ENCODE assay signal across 8 mouse cellular contexts in genomic region chr6:143100478-143101115, GRCm38 (mm10). TPM values are rescaled to one million over a fixed set of nuclear protein-coding genes. Genes with fewer than 3 reads are reported as not detected.
DNase-seq lines count a peak whose midpoint lies in the region; ATAC-seq and TF ChIP-seq lines count a peak whose summit lies in the region.

No protein-coding gene starts in this region.

- no peaks in the 10 kb centered on the region for H3K9me3 ChIP-seq in lung, embryonic 15.5 days
- H3K9me3 ChIP-seq in embryonic facial prominence, embryonic 13.5 days = no peaks in the 10 kb centered on the region
- H3K9me3 ChIP-seq in intestine, postnatal 0 days (ENCODE audit: control insufficient read depth) = no peaks in the 10 kb centered on the region

- H3K4me3 ChIP-seq in lung, embryonic 15.5 days = peak overlapping the region; percentile 87
- H3K4me3 ChIP-seq in embryonic facial prominence, embryonic 13.5 days = peak overlapping the region; percentile 85
- H3K4me3 ChIP-seq in intestine, postnatal 0 days (ENCODE audit: low read depth, low read length) = peak overlapping the region; percentile 73
- H3K4me3 ChIP-seq in olfactory bulb, adult 2 months (ENCODE audit: insufficient read depth, low read depth, low read length) = peak overlapping the region; percentile 95

- H3K9ac ChIP-seq in lung, embryonic 15.5 days = peak overlapping the region; percentile 78
- H3K9ac ChIP-seq in embryonic facial prominence, embryonic 13.5 days = peak overlapping the region; percentile 72
- H3K9ac ChIP-seq in intestine, postnatal 0 days (ENCODE audit: low read depth, low read length) = peak overlapping the region; percentile 75

- H3K27ac ChIP-seq in lung, embryonic 15.5 days = no peak overlapping the region
- no peak overlapping the region; the same call in 1 of the 2 replicates for H3K27ac ChIP-seq in embryonic facial prominence, embryonic 13.5 days
- H3K27ac ChIP-seq in intestine, postnatal 0 days (ENCODE audit: low read depth, low read length) = peak overlapping the region; percentile 87; the same call in 1 of the 2 replicates
- H3K27ac ChIP-seq in olfactory bulb, adult 2 months (ENCODE audit: insufficient read depth, low read depth, low read length) = 0 out of 2 replicates have a peak overlapping the region, but pooled peaks have one; percentile 18

- H3K36me3 ChIP-seq in lung, embryonic 15.5 days = 0 out of 2 replicates have a peak, but pooled peaks cover 6% of the 10 kb centered on the region
- peaks cover 9% of the 10 kb centered on the region for H3K36me3 ChIP-seq in embryonic facial prominence, embryonic 13.5 days
- H3K36me3 ChIP-seq in intestine, postnatal 0 days (ENCODE audit: control insufficient read depth, insufficient read depth) = no peaks in the 10 kb centered on the region

- ATAC-seq in lung, embryonic 15.5 days (ENCODE audit: borderline replicate concordance, extremely low read depth, low FRiP score, low TSS enrichment) = no peak
- ATAC-seq in embryonic facial prominence, embryonic 13.5 days (ENCODE audit: insufficient number of reproducible peaks, insufficient read depth, low FRiP score, low TSS enrichment, low read depth) = no peak; the same call in 1 of the 2 replicates
- no peak for ATAC-seq in intestine, postnatal 0 days
- no peak for ATAC-seq in megakaryocyte progenitor cell, adult 5-6 weeks (replicated peaks; ENCODE audit: poor library complexity)

- no peak for DNase-seq in lung, postnatal 14 days
- DNase-seq in Muller cell, postnatal 12 days (ENCODE audit: inconsistent ontology term) = no peak
- no peak for DNase-seq in adrenal gland, postnatal 25 days

- no peak for TF ChIP-seq POLR2A in olfactory bulb, adult 2 months (IDR thresholded peaks at IDR 0.05; ENCODE audit: insufficient read depth, low read depth, low read length)

- H3K4me1 ChIP-seq in lung, embryonic 15.5 days = peaks cover 8% of the 10 kb centered on the region; the same call in 1 of the 2 replicates
- peaks cover 14% of the 10 kb centered on the region; the same call in 1 of the 2 replicates for H3K4me1 ChIP-seq in embryonic facial prominence, embryonic 13.5 days
- H3K4me1 ChIP-seq in intestine, postnatal 0 days (replicated peaks; ENCODE audit: control insufficient read depth, insufficient read depth, low read length) = no peaks in the 10 kb centered on the region
- H3K4me1 ChIP-seq in olfactory bulb, adult 2 months (ENCODE audit: control insufficient read depth, insufficient read depth, low read length) = peaks cover under 1% of the 10 kb centered on the region

- H3K4me2 ChIP-seq in lung, embryonic 15.5 days = peak overlapping the region; percentile 89
- peak overlapping the region; percentile 85 for H3K4me2 ChIP-seq in embryonic facial prominence, embryonic 13.5 days
- H3K4me2 ChIP-seq in intestine, postnatal 0 days (replicated peaks; ENCODE audit: low read depth) = peak overlapping the region; percentile 84

- no peaks in the 10 kb centered on the region for H3K27me3 ChIP-seq in lung, embryonic 15.5 days
- no peaks in the 10 kb centered on the region for H3K27me3 ChIP-seq in embryonic facial prominence, embryonic 13.5 days
- no peaks in the 10 kb centered on the region for H3K27me3 ChIP-seq in intestine, postnatal 0 days (replicated peaks; ENCODE audit: control insufficient read depth, insufficient read depth, low read length)

- 34% methylated on average over 8 of the region's 8 CpGs for WGBS in lung, embryonic 15.5 days
- WGBS in embryonic facial prominence, embryonic 13.5 days = 47% methylated on average over 8 of the region's 8 CpGs
- WGBS in intestine, postnatal 0 days = 51% methylated on average over 8 of the region's 8 CpGs
- 46% methylated on average over 8 of the region's 8 CpGs for WGBS in olfactory bulb, adult 2 months

- TF ChIP-seq CTCF in intestine, postnatal 0 days (IDR thresholded peaks at IDR 0.05; ENCODE audit: low read depth) = no peak
- TF ChIP-seq CTCF in olfactory bulb, adult 2 months (IDR thresholded peaks at IDR 0.05; ENCODE audit: insufficient read depth, low read depth, low read length) = no peak

RNA-seq across cellular contexts. Expression of gene C2cd5, which starts 0.7 kb away (rescaled TPM):
- polyA plus RNA-seq in lung, embryonic 15.5 days (2015; fragmentation: Nextera tagmentation; extraction: Ambion mirVana) = 21.2 and 25.2 TPM in 2 replicates
- 35.7 and 38.2 TPM in 2 replicates for polyA plus RNA-seq in embryonic facial prominence, embryonic 13.5 days (2015; fragmentation: Nextera tagmentation; extraction: Ambion mirVana)
- polyA plus RNA-seq in intestine, postnatal 0 days (2015; fragmentation: Nextera tagmentation; extraction: Ambion mirVana) = 10.2 and 10.4 TPM in 2 replicates
- not detected in 2 replicates for polyA plus RNA-seq in olfactory bulb, adult 2 months (2012; ENCODE audit: insufficient read depth, insufficient read length, low replicate concordance, missing spikeins)
- 60.7 and 65.3 TPM in 2 replicates for total RNA-seq in megakaryocyte progenitor cell, adult 5-6 weeks (2015)
- total RNA-seq in megakaryocyte progenitor cell, adult 5-6 weeks (2017) = 38.1 and 56.2 TPM in 2 replicates
- 20.9 and 29.5 TPM in 2 replicates for total RNA-seq in adrenal gland, postnatal 25 days (2021)

Comparison
In these comparisons a context has a peak if more than half of its experiments do, and no peak if none do; other contexts are left out.
1. H3K27ac ChIP-seq: peak in intestine, postnatal 0 days (single experiment) and olfactory bulb, adult 2 months (single experiment); none in lung, embryonic 15.5 days (single experiment) and embryonic facial prominence, embryonic 13.5 days (single experiment).
2. Peak in every context shown above with its lines, with median percentiles within 50 percentile points of each other: H3K4me2 ChIP-seq, H3K4me3 ChIP-seq and H3K9ac ChIP-seq.